Mouse (Mus musculus) lung, embryonic 16.5 days (tissue): ENCODE results near the gene Sntg2. TPM values are rescaled to one million over a fixed set of nuclear protein-coding genes. Genes with fewer than 3 reads are reported as not detected.

Experiments
- ATAC-seq: fragments of 200-750 bp; cut with Nextera tagmentation; 2 replicates; pipeline ENCODE4 v1.8.0; 2017; ENCODE audit warnings: low read depth, mild to moderate bottlenecking, moderate library complexity
- H3K27ac ChIP-seq: fragments of 300-500 bp; sonication (generic); 2 replicates; pipeline ENCODE4 v1.5.1; 2014; ENCODE audit warnings: mild to moderate bottlenecking, control low read depth, low read length
- H3K27me3 ChIP-seq: fragments of 300-500 bp; sonication (generic); 2 replicates; pipeline ENCODE4 v1.6.1; 2014; ENCODE audit warnings: low read depth, low read length, mixed read lengths; ENCODE audit not compliant: control insufficient read depth, insufficient read depth
- H3K36me3 ChIP-seq: fragments of 300-500 bp; sonication (generic); 2 replicates; pipeline ENCODE4 v1.6.1; 2014; ENCODE audit warnings: low read length; ENCODE audit not compliant: control insufficient read depth, insufficient read depth
- H3K4me1 ChIP-seq: fragments of 300-500 bp; sonication (generic); replicated peaks from 2 replicates; pipeline ENCODE4 v1.6.1; 2014; ENCODE audit warnings: low read length, mixed read lengths; ENCODE audit not compliant: control insufficient read depth, insufficient read depth
- H3K4me2 ChIP-seq: fragments of 300-500 bp; sonication (generic); 2 replicates; pipeline ENCODE4 v1.6.1; 2014; ENCODE audit warnings: low read depth, low read length, control low read depth
- H3K4me3 ChIP-seq: fragments of 300-500 bp; sonication (generic); 2 replicates; pipeline ENCODE4 v1.5.1; 2014; ENCODE audit warnings: mild to moderate bottlenecking, low read length, control low read depth
- H3K9ac ChIP-seq: fragments of 300-500 bp; sonication (generic); 2 replicates; pipeline ENCODE4 v1.6.1; 2014; ENCODE audit warnings: low read length, control low read depth
- H3K9me3 ChIP-seq: fragments of 300-500 bp; sonication (generic); 2 replicates; pipeline ENCODE4 v1.6.1; 2016; ENCODE audit warnings: low read length; ENCODE audit not compliant: control insufficient read depth
- WGBS: fragments of 180-500 bp; shearing (Covaris S2); extraction: QIAGEN DNeasy Blood & Tissue Kit; methylation state at CpG from one replicate; pipeline ENCODE4 v1.1.7; 2014; 5-methylcytosine and 5-hydroxymethylcytosine counted together
- polyA plus RNA-seq: library from polyadenylated mRNA; unstranded; fragments of >200 nt; fragmentation: Nextera tagmentation; extraction: Ambion mirVana; gene quantifications from 2 replicates; pipeline ENCODE4 v1.2.1, GENCODE M21; 2015

Gene Sntg2
- polyA plus RNA-seq, 1 experiment from 2014 or later, result 11.5 TPM

GRCm38 (mm10) chr12:30201031-30201430 lies 172.1 kb downstream of the Sntg2 start:
- Histone ChIP-seq H3K27me3 (no peaks in the 10 kb centered on the region), H3K27ac (no peak overlapping the region), H3K9ac (no peak overlapping the region), H3K4me3 (no peak overlapping the region), H3K4me1 (no peaks in the 10 kb centered on the region), H3K4me2 (no peak overlapping the region), H3K36me3 (no peaks in the 10 kb centered on the region), H3K9me3 (no peaks in the 10 kb centered on the region)
- WGBS, result 85% methylated on average over 5 of the region's 5 CpGs
- no peak for ATAC-seq

- no peaks in the 10 kb centered on the region for H3K27me3 ChIP-seq
- H3K9me3 ChIP-seq, result no peaks in the 10 kb centered on the region
- no peak overlapping the region for H3K27ac ChIP-seq
- H3K4me2 ChIP-seq, result no peak overlapping the region
- 88% methylated on average over 7 of the region's 7 CpGs for WGBS
- no peaks in the 10 kb centered on the region for H3K4me1 ChIP-seq
- no peak overlapping the region for H3K9ac ChIP-seq
- no peak for ATAC-seq
- H3K36me3 ChIP-seq, result no peaks in the 10 kb centered on the region
- H3K4me3 ChIP-seq, result no peak overlapping the region
These were observed 172.6 kb downstream of the Sntg2 start for GRCm38 (mm10) chr12:30200621-30201020.

- no peak overlapping the region for H3K4me2 ChIP-seq
- H3K27me3 ChIP-seq, result no peaks in the 10 kb centered on the region
- H3K36me3 ChIP-seq, result no peaks in the 10 kb centered on the region
- H3K4me1 ChIP-seq, result no peaks in the 10 kb centered on the region
- ATAC-seq, result no peak
- WGBS, result 18% methylated on average over 2 of the region's 2 CpGs
- no peaks in the 10 kb centered on the region for H3K9me3 ChIP-seq
- H3K4me3 ChIP-seq, result no peak overlapping the region
- no peak overlapping the region for H3K27ac ChIP-seq
- H3K9ac ChIP-seq, result no peak overlapping the region
These were observed 173.4 kb downstream of the Sntg2 start for GRCm38 (mm10) chr12:30199735-30200134.

GRCm38 (mm10) chr12:30198250-30198649 lies 174.9 kb downstream of the Sntg2 start:
- H3K4me1 ChIP-seq, result no peaks in the 10 kb centered on the region
- no peak for ATAC-seq
- H3K36me3 ChIP-seq, result no peaks in the 10 kb centered on the region
- no peak overlapping the region for H3K9ac ChIP-seq
- H3K27ac ChIP-seq, result no peak overlapping the region
- H3K9me3 ChIP-seq, result no peaks in the 10 kb centered on the region
- WGBS, result 78% methylated on average over 1 of the region's 1 CpGs
- no peak overlapping the region for H3K4me3 ChIP-seq
- H3K27me3 ChIP-seq, result no peaks in the 10 kb centered on the region
- no peak overlapping the region for H3K4me2 ChIP-seq

- Histone ChIP-seq H3K4me3 (no peak overlapping the region), H3K4me1 (no peaks in the 10 kb centered on the region), H3K27me3 (no peaks in the 10 kb centered on the region), H3K9me3 (no peaks in the 10 kb centered on the region), H3K9ac (no peak overlapping the region), H3K27ac (no peak overlapping the region), H3K36me3 (no peaks in the 10 kb centered on the region), H3K4me2 (no peak overlapping the region)
- WGBS, result 69% methylated on average over 3 of the region's 3 CpGs
- ATAC-seq, result no peak
These were observed 191.5 kb downstream of the Sntg2 start for GRCm38 (mm10) chr12:30181721-30182120.

- H3K36me3 ChIP-seq, result no peaks in the 10 kb centered on the region
- no peak overlapping the region for H3K4me3 ChIP-seq
- H3K27me3 ChIP-seq, result no peaks in the 10 kb centered on the region
- no peak overlapping the region for H3K9ac ChIP-seq
- H3K4me2 ChIP-seq, result no peak overlapping the region
- no peak overlapping the region for H3K27ac ChIP-seq
- no peak for ATAC-seq
- H3K9me3 ChIP-seq, result no peaks in the 10 kb centered on the region
- 68% methylated on average over 1 of the region's 1 CpGs for WGBS
- no peaks in the 10 kb centered on the region for H3K4me1 ChIP-seq
These were observed 193.6 kb downstream of the Sntg2 start for GRCm38 (mm10) chr12:30179623-30180022.

- H3K27me3 ChIP-seq, result no peaks in the 10 kb centered on the region
- no peak overlapping the region for H3K4me2 ChIP-seq
- H3K36me3 ChIP-seq, result no peaks in the 10 kb centered on the region
- H3K4me1 ChIP-seq, result no peaks in the 10 kb centered on the region
- no peak overlapping the region for H3K9ac ChIP-seq
- H3K9me3 ChIP-seq, result no peaks in the 10 kb centered on the region
- 64% methylated on average over 6 of the region's 6 CpGs for WGBS
- ATAC-seq, result no peak
- no peak overlapping the region for H3K27ac ChIP-seq
- no peak overlapping the region for H3K4me3 ChIP-seq
These were observed 195.2 kb downstream of the Sntg2 start for GRCm38 (mm10) chr12:30177966-30178365.

GRCm38 (mm10) chr12:30177529-30177928 lies 195.6 kb downstream of the Sntg2 start:
- Histone ChIP-seq H3K27me3 (no peaks in the 10 kb centered on the region), H3K36me3 (no peaks in the 10 kb centered on the region), H3K4me3 (no peak overlapping the region), H3K9ac (no peak overlapping the region), H3K9me3 (no peaks in the 10 kb centered on the region), H3K27ac (no peak overlapping the region), H3K4me2 (no peak overlapping the region), H3K4me1 (no peaks in the 10 kb centered on the region)
- WGBS, result 75% methylated on average over 2 of the region's 2 CpGs
- ATAC-seq, result no peak

- ATAC-seq, result no peak
- H3K4me2 ChIP-seq, result no peak overlapping the region
- H3K27ac ChIP-seq, result no peak overlapping the region
- H3K9ac ChIP-seq, result no peak overlapping the region
- WGBS, result 53% methylated on average over 3 of the region's 3 CpGs
- H3K4me3 ChIP-seq, result no peak overlapping the region
- H3K4me1 ChIP-seq, result no peaks in the 10 kb centered on the region
- H3K27me3 ChIP-seq, result no peaks in the 10 kb centered on the region
- no peaks in the 10 kb centered on the region for H3K36me3 ChIP-seq
- no peaks in the 10 kb centered on the region for H3K9me3 ChIP-seq
These were observed 204.7 kb downstream of the Sntg2 start for GRCm38 (mm10) chr12:30168491-30168890.

GRCm38 (mm10) chr12:30164538-30164937 lies 208.6 kb downstream of the Sntg2 start:
- no peaks in the 10 kb centered on the region for H3K4me1 ChIP-seq
- 77% methylated on average over 5 of the region's 5 CpGs for WGBS
- no peak overlapping the region for H3K4me3 ChIP-seq
- no peaks in the 10 kb centered on the region for H3K36me3 ChIP-seq
- H3K27ac ChIP-seq, result no peak overlapping the region
- ATAC-seq, result no peak
- no peaks in the 10 kb centered on the region for H3K27me3 ChIP-seq
- H3K4me2 ChIP-seq, result no peak overlapping the region
- H3K9ac ChIP-seq, result no peak overlapping the region
- H3K9me3 ChIP-seq, result no peaks in the 10 kb centered on the region
